Mouse (Mus musculus): ENCODE measurements at regions not wholly inside any gene's neighbourhood (a gene's known extent, or its start where the extent isn't known, plus 50 kb on each side); places are given as distances from the start of the nearest gene placed in this dataset.
"Not testable (repeated sequence)": the region's sequence is repeated elsewhere in the genome, so short reads cannot be mapped to it uniquely, and the experiment has no call there.

GRCm38 (mm10) chr13:12940911-12941310 lies 64.3 kb downstream of the Prl2c2 start:
- CTCF ChIA-PET, POLR2A ChIA-PET: not testable (repeated sequence)

GRCm38 (mm10) chr13:12935103-12935502 lies 70.1 kb downstream of the Prl2c2 start:
- POLR2A ChIA-PET: not testable (repeated sequence)
- CTCF ChIA-PET: interaction anchor here in 2 of 4 experiments (0.9 to 1.0 kb wide), 2 partner anchors 9 to 394 kb away, joined by 3 to 6 read pairs (median 3); no protein-coding TSS in a partner anchor

GRCm38 (mm10) chr13:12931907-12932617 lies 73.1 kb downstream of the Prl2c2 start:
- CTCF ChIA-PET, POLR2A ChIA-PET: not testable (repeated sequence)

- POLR2A ChIA-PET: no interaction called here
- CTCF ChIA-PET: no interaction called here
These were observed 74.6 kb downstream of the Prl2c2 start for GRCm38 (mm10) chr13:12930566-12930965.

- ChIA-PET POLR2A (no interaction called here), CTCF (no interaction called here)
These were observed 75.4 kb downstream of the Prl2c2 start for GRCm38 (mm10) chr13:12929806-12930205.

GRCm38 (mm10) chr13:12927587-12928345 lies 77.4 kb downstream of the Prl2c2 start:
- ChIA-PET CTCF (no interaction called here), POLR2A (no interaction called here)

- ChIA-PET POLR2A (no interaction called here), CTCF (interaction anchor here in 1 of 4 experiments (1.6 kb wide), 1 partner anchor 9 kb away, joined by 3 read pairs; no protein-coding TSS in a partner anchor)
These were observed 79.6 kb downstream of the Prl2c2 start for GRCm38 (mm10) chr13:12925604-12926003.

GRCm38 (mm10) chr13:12912902-12913301 lies 92.3 kb downstream of the Prl2c2 start:
- CTCF ChIA-PET: no interaction called here
- POLR2A ChIA-PET: interaction anchor here in 1 of 4 experiments (0.6 kb wide), 1 partner anchor 308 kb away, joined by 5 read pairs; no protein-coding TSS in a partner anchor

- ChIA-PET CTCF (interaction anchor here in 1 of 4 experiments (0.6 kb wide), 1 partner anchor 10 kb away, joined by 4 read pairs; no protein-coding TSS in a partner anchor), POLR2A (no interaction called here)
These were observed 99.0 kb downstream of the Prl2c2 start for GRCm38 (mm10) chr13:12906151-12906550.

GRCm38 (mm10) chr13:12889631-12890030 lies 89.8 kb upstream of the Prl2c3 start:
- POLR2A ChIA-PET, CTCF ChIA-PET: not testable (repeated sequence)

- POLR2A ChIA-PET, CTCF ChIA-PET: not testable (repeated sequence)
These were observed 79.6 kb upstream of the Prl2c3 start for GRCm38 (mm10) chr13:12879506-12879905.

GRCm38 (mm10) chr13:12864946-12865345 lies 65.1 kb upstream of the Prl2c3 start:
- CTCF ChIA-PET, POLR2A ChIA-PET: not testable (repeated sequence)

- CTCF ChIA-PET: no interaction called here
- POLR2A ChIA-PET: no interaction called here
These were observed 64.4 kb upstream of the Prl2c3 start for GRCm38 (mm10) chr13:12864263-12864662.

- POLR2A ChIA-PET, CTCF ChIA-PET: not testable (repeated sequence)
These were observed 63.7 kb upstream of the Prl2c3 start for GRCm38 (mm10) chr13:12863542-12863941.

- CTCF ChIA-PET, POLR2A ChIA-PET: not testable (repeated sequence)
These were observed 61.1 kb upstream of the Prl2c3 start for GRCm38 (mm10) chr13:12860954-12861353.

GRCm38 (mm10) chr13:12859930-12860329 lies 60.1 kb upstream of the Prl2c3 start:
- CTCF ChIA-PET, POLR2A ChIA-PET: not testable (repeated sequence)
